Mouse (Mus musculus): ENCODE measurements around the gene Trmo. TPM values are rescaled to one million over a fixed set of nuclear protein-coding genes. Genes with fewer than 3 reads are reported as not detected.

The Trmo gene
- polyA plus RNA-seq, 1 experiment: 5.3 TPM

DNA sequence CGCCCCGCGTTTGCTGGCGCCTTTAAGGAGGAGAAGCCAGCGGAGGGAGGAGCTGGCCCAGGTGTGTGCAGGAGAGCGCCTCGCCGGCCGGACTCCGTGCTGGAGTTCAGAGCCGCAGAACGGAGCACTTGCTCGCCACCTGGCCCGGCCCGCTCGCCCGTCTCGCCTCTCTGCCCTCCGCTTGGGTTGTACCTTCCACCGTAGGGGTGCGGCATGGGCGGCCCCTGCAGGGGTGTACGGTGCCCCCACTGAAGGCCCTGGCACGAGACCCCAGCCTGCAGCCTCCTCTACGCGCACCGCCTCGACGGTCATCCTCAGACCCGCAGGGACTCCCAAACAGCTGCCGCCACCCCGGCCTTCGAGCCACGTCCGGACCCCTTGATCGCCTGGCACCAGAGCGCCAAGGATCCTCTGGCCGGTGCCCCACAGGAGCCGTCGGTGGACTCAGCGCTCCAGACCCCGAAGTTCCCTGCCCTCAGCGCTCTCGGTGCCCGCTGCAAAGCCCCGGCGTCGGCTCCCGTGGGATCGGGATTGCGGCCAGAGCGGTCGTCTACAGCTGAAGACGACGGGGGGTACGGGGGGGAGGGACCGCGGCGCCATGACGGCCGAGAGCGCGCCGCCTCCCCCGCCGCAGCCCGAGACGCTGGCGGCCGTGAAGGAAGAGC lies 45.5 kb downstream of the Trmo start, which contains the start of gene Foxe1:
Foxe1 (plus strand) TSS at position 14 of the 665 bp plus-strand sequence.
- WGBS: 4% methylated on average over 70 of the region's 70 CpGs

DNA sequence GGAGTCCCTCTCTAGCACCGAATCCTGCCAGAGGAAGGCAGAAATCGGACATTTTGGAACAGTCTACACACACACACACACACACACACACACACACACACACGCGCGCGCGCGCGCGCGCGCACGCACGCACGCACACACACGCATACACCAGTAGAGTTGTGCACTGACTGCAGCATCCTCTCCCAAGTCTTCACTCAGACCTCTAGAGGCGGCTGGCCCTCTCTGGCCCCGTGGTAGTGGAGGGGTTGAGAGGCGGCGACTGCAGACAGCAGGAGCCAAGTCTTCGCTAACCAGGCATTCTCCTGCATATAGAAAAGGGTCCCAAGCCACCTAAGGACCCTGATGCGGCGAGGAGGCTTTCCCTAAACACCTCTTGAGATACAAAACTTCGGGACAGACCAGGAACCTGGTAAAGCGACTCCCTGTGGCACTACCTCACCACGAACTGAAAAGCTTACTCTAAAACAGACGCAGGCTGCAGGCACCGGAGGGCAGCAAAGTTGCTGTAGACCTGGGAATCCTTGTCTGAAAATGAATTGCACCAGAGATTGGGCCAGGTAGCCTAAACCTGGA lies 46.4 kb downstream of the Trmo start:
- DNase-seq (ENCODE audit: low read depth, low spot score): no peak
- WGBS: 1% methylated on average over 28 of the region's 28 CpGs

More for the DNA sequence above, 45.5 kb downstream of the Trmo start, which contains the start of gene Foxe1:
- DNase-seq (ENCODE audit: low read depth, low spot score): no peak

DNA sequence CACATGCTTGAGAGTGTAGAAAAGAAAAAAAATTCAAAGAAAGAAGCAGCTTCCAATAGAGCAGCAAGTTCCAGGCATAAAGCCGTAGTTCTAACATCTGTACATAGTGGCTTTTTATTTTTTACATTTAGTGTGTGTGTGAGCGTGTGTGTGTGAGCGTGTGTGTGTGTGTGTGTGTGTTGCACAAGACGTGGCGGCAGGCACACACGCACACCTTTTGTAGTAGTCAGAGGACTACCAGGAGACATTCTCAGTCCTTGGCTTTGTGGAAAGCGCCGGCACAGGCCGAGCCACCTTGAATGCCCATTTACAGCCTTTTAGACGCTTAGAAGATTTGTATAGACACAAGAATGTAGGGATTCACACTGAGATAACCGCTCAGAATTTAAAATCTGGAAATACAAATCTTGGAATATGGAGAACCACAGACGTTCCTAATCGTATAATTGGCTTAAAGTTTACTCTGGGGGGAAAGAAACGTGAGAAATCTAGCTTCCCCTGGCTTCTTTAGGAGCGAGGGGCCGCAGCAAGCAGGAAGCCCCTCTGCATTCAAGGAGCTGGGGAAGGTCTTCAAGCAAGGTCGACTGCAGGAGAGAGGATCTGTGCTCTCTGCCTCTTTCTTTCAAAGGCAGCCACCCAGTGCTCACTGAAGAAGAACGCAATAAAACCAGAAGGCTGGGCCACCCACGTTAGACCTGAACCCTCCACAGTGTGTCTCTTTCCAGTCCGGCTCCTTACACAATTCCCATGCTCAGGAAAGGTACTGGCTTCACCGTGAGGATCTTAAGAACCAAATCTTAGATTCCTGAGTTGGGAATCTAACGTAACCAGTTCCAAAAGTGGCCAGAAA lies 47.2 kb downstream of the Trmo start:
- DNase-seq (ENCODE audit: low read depth, low spot score): no peak
- WGBS: 17% methylated on average over 22 of the region's 22 CpGs

DNA sequence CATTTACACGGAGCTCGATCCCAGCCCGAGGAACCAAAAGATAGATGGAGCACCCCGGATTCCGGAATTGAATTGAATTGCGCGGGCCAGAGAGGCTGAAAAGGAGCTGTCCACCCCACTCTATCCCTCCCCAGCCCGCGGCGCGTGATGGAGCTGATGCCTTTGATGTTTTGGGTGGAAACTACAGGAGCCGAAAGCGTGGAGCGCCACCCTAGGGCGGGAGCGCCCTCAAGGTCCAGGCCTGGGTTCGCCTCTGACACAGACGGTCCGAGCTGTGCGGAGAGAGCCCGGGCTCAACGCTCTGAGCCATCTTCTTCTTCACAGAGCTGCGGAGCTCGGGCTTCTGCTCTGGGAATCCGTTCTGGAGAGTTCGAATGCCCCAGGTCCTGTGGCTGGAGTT lies 49.7 kb downstream of the Trmo start:
- WGBS: 3% methylated on average over 26 of the region's 26 CpGs
- no peak for DNase-seq (ENCODE audit: low read depth, low spot score)

DNA sequence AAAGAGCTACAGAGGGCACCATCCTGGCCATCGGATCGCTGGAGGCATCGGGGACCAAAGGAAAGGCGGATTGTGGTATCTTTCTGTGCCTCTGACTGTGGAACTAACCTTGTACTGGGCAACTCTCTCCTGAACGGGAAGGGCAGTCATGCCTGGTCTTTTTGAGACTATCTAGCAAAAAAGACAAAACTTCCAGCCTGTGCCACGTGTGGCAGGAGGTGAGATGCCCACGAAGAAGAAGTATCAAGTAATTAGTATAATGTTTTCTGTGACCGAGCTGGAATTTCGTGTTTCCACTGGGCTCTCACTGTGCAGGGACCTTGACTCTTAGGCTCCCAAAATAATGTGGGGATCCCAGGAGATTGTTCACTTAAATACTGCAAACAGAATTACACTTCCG lies 50.2 kb downstream of the Trmo start:
- DNase-seq (ENCODE audit: low read depth, low spot score): no peak
- 18% methylated on average over 10 of the region's 10 CpGs for WGBS

DNA sequence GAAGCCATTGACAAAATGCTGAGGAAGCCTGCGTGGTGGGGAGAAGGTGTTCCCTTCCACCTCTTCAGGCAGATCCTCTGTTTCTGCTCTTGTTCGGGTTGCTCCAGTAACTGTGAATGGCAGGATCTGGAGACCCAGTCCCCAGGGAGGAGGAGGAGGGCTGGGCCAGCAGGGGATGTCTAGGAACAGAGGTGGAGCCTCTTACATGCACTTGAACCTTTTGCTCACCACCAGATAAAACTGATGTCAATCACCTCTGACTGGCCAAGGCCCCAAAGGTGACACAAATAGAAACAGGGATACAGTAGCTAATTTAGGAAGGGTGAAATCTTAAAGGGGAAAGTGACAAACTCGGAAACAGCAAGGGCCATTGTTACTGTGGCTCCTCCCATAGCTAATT lies 51.2 kb downstream of the Trmo start:
- DNase-seq (ENCODE audit: low read depth, low spot score): no peak
- WGBS: 4% methylated on average over 3 of the region's 3 CpGs

DNA sequence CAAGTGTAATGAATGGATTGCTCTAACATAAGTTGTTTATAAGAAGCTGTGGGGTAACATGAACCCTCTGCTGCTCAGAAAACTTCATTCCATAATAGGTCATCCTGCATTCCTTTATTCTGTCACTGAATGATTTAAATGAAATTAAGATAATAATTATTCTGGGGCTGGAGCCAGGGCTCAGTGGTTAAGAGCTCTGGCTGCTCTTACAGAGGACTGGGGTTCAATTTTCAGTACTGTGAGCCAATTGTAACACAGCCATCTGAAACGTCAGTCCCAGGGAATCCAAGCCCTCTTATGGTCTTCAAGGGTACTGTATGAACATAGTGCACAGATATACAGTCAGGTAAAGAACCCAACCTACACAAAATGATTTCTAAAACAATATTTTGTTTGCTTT lies 53.4 kb downstream of the Trmo start:
- WGBS: 17% methylated on average over 1 of the region's 1 CpGs
- no peak for DNase-seq (ENCODE audit: low read depth, low spot score)

DNA sequence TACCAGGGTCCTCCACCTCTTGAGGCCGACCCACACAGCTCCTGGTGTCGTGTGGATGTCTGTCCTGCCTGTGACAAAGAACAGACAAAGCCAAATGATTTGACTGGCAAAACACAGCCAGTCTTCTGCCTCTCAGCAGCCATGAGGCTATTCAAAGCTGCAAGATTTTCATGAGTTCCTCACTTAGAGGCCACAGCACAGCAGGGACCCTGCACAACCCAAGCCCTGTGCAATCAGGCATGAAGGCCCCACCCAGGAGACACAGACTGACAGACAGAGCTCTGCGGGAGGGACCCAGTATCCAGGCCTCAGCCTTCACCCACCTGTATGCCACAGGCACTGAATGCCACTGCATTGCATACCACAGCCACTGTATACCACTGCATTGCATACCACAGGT lies 60.3 kb downstream of the Trmo start:
- DNase-seq (ENCODE audit: low read depth, low spot score): no peak
- WGBS: 57% methylated on average over 3 of the region's 3 CpGs

Other genes with a start within 250 kb of the Trmo start
- 8.7 and 15.8 TPM in 2 replicates for gene Xpa, start 193.1 kb downstream of the Trmo start, polyA plus RNA-seq (2012; rRNA removed)
- not detected in 2 replicates for gene Foxe1, start 45.8 kb downstream of the Trmo start, polyA plus RNA-seq (2012; rRNA removed)
- 0.05 TPM in 2 replicates for gene Hemgn, start 24.1 kb upstream of the Trmo start, polyA plus RNA-seq (2012; rRNA removed)
- gene Anp32b, start 61.5 kb upstream of the Trmo start, polyA plus RNA-seq (2012; rRNA removed): 9.6 and 11.5 TPM in 2 replicates
- gene Nans, start 99.8 kb upstream of the Trmo start, polyA plus RNA-seq (2012; rRNA removed): 72.6 and 86.8 TPM in 2 replicates
- gene Trim14, start 146.7 kb upstream of the Trmo start, polyA plus RNA-seq (2012; rRNA removed): 12.7 and 25.6 TPM in 2 replicates
- gene Coro2a, start 212.8 kb upstream of the Trmo start, polyA plus RNA-seq (2012; rRNA removed): 166 and 316 TPM in 2 replicates